Mouse (Mus musculus) kidney, adult 2 months (tissue): ENCODE data around the gene Rcvrn.

Experiments used
- CTCF ChIP-seq: fragments of 200-500 bp; conservative IDR thresholded peaks from 2 replicates; pipeline ENCODE4 v1.5.1; 2011; ENCODE audit warnings: low read depth, mild to moderate bottlenecking, control low read depth, low read length, moderate library complexity, mixed read lengths; ENCODE audit not compliant: insufficient read depth, insufficient read length
- POLR2A ChIP-seq: fragments of 200-500 bp; IDR thresholded peaks from one replicate; pipeline ENCODE4 v1.6.1; 2011; ENCODE audit warnings: low read depth, low read length, control low read depth

DNA sequence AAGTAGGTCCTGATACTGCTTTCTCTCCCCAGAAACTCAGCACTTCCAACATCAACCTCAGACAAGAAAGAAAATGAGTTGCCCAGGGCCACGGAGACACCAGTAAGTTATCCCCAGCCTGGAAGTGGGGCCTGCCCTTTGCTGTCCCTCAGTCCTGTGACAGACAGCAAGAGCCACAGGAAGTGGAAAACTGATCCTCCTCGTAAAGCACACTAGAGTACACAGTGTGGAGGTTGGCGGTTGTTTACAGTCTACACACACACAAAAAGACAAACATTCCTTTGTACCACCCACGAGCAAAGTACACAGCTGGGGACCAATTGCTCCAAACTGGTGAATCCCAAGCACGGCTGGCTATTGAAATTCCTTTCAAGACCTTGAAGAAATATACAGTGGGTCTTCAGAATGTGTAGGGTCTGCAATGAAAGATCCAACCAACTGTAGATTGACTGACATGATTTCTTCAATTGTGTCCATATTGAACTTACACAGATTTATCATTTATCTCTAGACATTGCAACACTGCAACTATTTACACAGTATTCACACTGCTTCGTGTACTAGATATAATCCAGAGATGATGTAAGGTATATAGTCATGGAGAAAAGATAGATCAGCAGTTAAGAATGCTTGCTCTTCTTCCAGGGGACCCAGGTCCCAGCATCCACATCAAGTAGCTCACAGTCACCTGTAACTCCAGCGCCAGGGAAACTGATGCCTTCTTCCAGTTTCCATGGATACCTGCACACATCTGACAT, 27.5 kb downstream of the Rcvrn start:
- TF ChIP-seq POLR2A, result no peak
- TF ChIP-seq CTCF, result no peak
